Mouse (Mus musculus): ENCODE results near the gene Tgfb3.

The Tgfb3 gene

GRCm38 (mm10) chr12:86078553-86079201, at the start of gene Tgfb3:
Gene Tgfb3 (minus strand): TSS chr12:86079041.
- no peak for DNase-seq (ENCODE audit: low read depth, low spot score)

DNA sequence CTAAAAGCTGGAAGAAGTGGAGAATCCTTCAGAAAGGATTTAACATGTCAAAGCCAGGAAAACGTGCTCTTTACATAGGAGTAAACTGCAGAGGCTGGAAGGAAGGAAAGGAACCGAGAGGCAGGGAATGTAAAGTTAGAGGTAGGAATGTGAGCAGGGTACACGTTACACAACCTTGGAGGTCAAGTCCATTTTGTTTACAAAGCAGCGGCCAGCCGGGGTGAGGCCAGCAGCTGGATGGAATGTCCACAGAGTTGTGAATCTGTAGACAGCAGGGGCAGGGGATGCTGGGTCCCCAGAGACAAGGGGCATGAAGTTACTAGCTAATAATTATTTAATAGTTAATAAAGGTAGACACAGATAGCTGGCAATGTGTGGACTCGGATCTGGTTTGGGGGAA, 49.3 kb upstream of the Tgfb3 start:
- no peak for DNase-seq (ENCODE audit: low read depth, low spot score)

GRCm38 (mm10) chr12:86124016-86124415, 45.2 kb upstream of the Tgfb3 start:
- DNase-seq (ENCODE audit: low read depth, low spot score): no peak

DNA sequence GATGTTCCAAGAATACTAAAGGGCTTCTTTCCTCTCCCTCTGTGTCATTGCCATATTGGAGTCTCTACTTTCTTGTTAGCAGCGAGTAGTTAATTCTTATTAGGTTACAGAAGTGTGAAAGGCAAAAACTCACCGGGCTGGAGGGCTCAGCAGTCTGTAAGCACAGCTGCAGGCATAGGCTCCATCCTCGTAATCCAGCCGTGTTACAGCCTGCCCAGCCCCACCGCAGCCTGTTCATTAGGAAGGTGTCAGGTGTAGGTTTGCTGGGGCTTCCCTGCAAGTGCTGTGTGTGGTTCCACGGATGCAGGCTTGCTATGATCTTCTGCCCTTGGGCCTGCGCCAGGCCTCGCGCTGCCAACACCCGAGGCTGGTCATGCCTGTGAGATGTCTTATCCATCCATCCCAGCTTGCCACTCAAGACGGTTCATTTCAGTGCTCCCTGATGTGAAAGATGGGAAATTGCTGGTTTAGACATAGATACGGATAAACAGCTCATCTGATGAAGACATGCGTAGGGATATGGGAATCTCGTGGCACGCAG, 37.5 kb upstream of the Tgfb3 start:
- no peak for DNase-seq (ENCODE audit: low read depth, low spot score)

DNA sequence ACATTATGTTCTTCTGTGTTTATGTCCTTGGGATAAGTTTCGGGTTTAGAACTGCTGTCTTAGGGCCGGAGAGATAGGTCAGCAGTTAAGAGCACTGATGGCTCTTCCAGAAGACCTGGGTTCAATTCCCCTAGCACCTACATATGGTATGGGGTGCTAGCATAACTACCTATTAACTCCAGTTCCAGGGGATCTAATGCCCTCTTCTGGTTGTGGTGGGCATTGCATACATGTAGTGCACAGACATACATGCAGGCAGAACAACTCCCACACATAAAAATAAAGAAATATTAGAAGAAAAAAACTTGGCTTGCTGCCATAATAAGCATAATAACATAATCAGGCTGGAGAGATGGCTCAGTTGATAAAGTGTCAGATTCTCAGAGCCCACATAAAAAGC, 31.8 kb upstream of the Tgfb3 start:
- DNase-seq (ENCODE audit: low read depth, low spot score): no peak

- no peak for DNase-seq (ENCODE audit: low read depth, low spot score)
Measured at GRCm38 (mm10) chr12:86109531-86109930, 30.7 kb upstream of the Tgfb3 start.

- DNase-seq (ENCODE audit: low read depth, low spot score): no peak
Measured at GRCm38 (mm10) chr12:86107645-86108044, 28.8 kb upstream of the Tgfb3 start.

DNA sequence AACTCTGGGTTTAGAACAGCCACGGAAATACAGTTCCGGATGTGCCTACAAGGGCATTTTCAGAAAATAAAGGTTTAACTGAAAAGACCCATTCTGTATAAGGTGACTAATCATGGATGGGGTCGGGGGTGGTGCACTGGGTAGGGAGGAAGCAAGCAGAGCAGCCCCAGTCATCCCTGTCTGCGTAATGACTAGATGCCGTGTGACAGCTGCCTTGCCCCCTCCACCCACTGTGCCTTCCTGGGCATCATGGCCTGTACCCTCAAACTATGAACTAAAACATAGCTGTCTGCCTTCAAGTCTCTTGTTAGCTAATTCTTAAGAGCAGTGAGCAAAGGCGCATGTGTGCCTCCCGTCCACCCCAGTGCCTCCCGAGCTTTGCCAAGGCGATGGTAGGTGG, 27.2 kb upstream of the Tgfb3 start:
- no peak for DNase-seq (ENCODE audit: low read depth, low spot score)

GRCm38 (mm10) chr12:86105546-86105945, 26.7 kb upstream of the Tgfb3 start:
- no peak for DNase-seq (ENCODE audit: low read depth, low spot score)

DNA sequence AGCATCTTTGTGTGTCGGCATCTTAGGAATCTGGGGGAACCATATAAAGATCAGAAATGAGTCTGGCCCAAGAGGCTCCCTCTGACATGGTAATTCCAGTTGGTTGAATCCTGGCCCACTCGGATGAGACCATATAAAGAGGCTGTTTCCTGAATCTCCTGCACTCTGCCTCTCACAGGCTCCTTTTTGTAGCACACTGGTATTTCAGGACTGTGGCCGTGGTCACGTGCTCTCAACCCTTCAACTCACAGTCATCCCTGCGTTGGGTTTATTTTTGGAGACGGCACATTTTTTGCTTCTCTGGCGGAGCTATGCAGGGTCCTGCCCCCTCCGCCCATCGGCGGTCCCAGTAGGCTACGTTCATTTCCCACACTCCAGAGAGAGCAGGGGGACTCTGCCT, 25.5 kb upstream of the Tgfb3 start:
- DNase-seq (ENCODE audit: low read depth, low spot score): no peak

DNA sequence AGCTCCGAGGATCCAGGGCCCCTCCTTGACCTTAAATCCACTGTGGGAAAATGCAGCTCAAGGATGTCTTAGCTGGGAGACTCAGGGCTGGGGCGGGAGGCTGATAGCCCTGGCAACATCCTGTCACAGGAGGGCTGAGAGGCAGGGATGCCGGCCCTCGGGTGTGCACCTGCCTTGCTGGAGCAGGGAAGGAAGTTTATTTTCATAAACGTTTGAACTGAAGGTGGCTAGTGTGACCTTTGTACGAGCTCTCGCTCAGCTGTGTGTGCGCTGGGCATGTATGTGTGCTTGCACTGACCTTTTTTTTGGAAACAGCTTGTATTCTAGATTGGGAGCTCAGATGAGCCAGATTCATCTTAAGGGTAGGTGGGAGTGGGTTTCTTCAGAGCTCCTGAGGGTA, 25.0 kb upstream of the Tgfb3 start:
- DNase-seq (ENCODE audit: low read depth, low spot score): no peak

DNA sequence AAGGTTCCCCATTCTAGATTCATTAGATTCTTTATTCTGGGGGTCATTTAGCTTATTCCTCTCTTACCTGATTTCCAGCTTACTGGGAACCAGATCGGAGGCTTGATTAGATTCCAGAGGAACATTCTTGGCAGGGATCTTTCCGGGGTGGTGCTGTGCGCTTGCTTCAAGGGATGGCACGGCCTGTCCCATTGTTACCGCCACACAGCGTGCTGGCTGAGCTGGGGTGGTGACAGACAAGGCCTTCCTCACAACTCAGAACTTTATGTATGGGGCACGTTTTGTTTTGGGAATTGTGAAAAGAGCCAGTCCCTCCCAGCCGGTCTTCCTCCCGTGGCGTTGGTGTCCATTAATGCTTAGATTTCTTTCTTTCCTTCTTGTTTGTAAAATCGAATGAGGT, 24.6 kb upstream of the Tgfb3 start:
- peak; percentile 49 for DNase-seq (ENCODE audit: low read depth, low spot score)

DNA sequence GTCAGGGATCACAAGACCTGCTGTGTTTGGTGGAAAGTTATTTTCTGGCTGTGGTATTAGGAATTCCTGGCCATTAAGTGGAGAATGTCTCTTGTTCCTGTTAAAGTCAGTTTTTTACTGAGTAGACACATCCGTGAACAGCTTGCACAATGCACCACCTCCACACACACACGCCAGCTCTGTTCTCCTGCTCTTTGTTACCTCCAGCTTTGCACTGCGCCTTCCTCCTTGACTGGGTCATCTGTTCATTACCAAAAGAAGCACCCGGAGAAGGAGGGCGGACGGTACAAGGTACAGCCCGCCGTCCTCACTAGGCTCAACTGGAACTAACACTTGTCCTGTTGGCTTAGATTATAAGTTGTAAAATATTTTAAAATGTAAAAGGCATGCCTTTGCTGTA, 23.8 kb upstream of the Tgfb3 start:
- DNase-seq (ENCODE audit: low read depth, low spot score): no peak

DNA sequence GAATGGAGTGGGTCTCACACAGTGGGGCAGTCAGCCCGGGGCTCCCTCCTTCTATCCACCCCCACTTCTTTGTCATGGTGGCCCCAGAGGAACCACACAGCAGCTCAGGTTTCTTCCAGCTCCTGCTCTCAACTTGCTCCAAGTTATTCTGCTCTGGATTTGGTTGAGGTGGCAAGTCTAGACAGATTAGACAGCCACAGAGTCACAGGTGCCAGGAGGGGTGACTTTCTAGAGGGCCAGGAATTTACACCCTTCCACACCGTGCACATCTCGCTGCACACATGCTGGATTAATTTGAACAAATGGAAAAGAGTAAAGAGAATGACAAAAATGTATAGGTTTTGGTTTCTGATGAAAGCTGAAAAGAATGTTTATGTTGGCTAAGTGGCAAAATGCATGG, 21.9 kb upstream of the Tgfb3 start:
- DNase-seq (ENCODE audit: low read depth, low spot score): no peak

DNA sequence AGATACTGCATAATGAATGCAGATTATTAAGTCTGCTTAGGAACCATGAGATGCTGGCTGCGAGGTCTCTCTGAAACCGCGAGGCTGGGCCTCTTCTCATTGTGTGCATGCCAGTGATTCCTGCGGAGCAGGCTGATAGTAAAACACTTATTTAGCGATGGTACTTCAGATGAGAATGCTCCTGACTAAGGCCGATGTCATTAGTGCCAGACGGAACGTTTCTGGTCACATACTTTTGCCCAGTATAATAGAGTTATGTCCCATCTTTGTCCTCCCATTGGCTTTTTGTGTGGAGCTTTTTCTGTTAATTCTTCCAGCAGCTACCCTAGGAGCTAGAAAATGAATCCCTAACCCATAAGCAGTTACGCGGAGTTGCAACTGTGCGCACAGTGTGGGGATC, 18.9 kb upstream of the Tgfb3 start:
- no peak for DNase-seq (ENCODE audit: low read depth, low spot score)

GRCm38 (mm10) chr12:86095806-86096205, 17.0 kb upstream of the Tgfb3 start:
- no peak for DNase-seq (ENCODE audit: low read depth, low spot score)

GRCm38 (mm10) chr12:86094075-86094474, 15.2 kb upstream of the Tgfb3 start:
- DNase-seq (ENCODE audit: low read depth, low spot score): no peak

GRCm38 (mm10) chr12:86091601-86092132, 12.8 kb upstream of the Tgfb3 start:
- DNase-seq (ENCODE audit: low read depth, low spot score): no peak

GRCm38 (mm10) chr12:86090764-86091163, 11.9 kb upstream of the Tgfb3 start:
- DNase-seq (ENCODE audit: low read depth, low spot score): no peak

GRCm38 (mm10) chr12:86088042-86088441, 9.2 kb upstream of the Tgfb3 start:
- no peak for DNase-seq (ENCODE audit: low read depth, low spot score)

DNA sequence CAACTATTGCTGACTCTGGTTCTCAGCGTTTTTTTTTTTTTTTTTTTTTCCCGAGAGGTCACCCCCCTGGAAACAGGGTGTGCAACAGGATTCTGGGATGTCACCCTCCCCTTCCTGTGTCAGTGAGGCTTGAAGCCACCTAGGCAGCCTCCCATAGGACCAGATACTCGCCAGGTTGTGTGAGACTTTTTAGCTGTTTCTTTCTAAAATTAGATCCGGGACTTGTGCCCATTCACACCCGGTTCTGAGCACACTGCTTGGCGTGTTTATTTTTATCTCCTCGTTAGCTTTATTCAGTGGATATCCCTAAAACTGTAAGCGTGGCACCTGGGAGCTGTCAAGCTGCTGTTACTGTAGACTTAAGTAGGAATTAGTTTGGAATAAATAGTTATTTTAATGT, 7.7 kb upstream of the Tgfb3 start:
- DNase-seq (ENCODE audit: low read depth, low spot score): no peak

GRCm38 (mm10) chr12:86085873-86086272, 7.0 kb upstream of the Tgfb3 start:
- no peak for DNase-seq (ENCODE audit: low read depth, low spot score)

DNA sequence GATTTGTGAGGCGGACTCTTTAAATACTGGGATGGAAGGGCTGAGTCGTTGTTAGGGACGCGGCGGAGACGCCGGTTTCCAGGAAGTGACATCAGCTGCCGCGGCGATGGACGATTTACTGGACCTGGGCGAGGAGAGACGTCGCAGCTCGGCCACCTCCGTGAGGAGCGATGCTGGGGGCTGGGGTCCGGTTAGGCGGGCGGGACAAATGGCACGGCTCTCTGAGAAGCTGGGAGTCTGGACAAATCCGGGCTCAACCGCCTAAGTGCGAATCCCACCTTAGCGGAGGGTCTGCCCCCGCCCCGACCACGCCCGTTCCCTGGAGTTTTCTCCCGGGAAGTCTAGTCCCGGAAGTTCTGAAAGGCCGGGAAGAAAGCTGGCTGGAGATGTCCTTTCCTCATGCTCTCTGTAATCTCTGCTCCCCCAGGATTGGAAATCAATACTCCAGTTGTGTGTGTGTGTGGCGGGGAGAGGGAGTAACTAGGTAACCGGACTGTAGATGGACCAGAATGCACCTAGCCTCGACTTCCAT, 3.7 kb upstream of the Tgfb3 start, which contains the start of gene Ift43:
Gene Ift43 (plus strand): TSS at position 61 of the 532 bp plus-strand sequence.
- no peak for DNase-seq (ENCODE audit: low read depth, low spot score)

All from telencephalon, adult 2 months (tissue).